Mouse (Mus musculus): ENCODE data around the gene Cbln3. TPM values are rescaled to one million over a fixed set of nuclear protein-coding genes. Genes with fewer than 3 reads are reported as not detected.

Gene Cbln3
- polyA plus RNA-seq, 1 experiment from 2014 or later: 0.18 TPM

GRCm38 (mm10) chr14:55857588-55857987 is 26.6 kb downstream of the Cbln3 start:
- WGBS: 52% methylated on average over 4 of the region's 4 CpGs
- no peak for ATAC-seq
- Histone ChIP-seq H3K27ac (no peak overlapping the region), H3K4me2 (replicated peaks) (peak overlapping the region; percentile 42), H3K9me3 (no peaks in the 10 kb centered on the region), H3K27me3 (replicated peaks) (no peaks in the 10 kb centered on the region), H3K4me3 (replicated peaks) (no peak overlapping the region), H3K9ac (no peak overlapping the region), H3K4me1 (replicated peaks) (peaks cover 51% of the 10 kb centered on the region), H3K36me3 (no peaks in the 10 kb centered on the region)

- peak overlapping the region; percentile 73 for H3K9ac ChIP-seq
- WGBS: 9% methylated on average over 4 of the region's 4 CpGs
- peak overlapping the region; percentile 80 for H3K4me2 ChIP-seq (replicated peaks)
- no peaks in the 10 kb centered on the region for H3K27me3 ChIP-seq (replicated peaks)
- H3K36me3 ChIP-seq: no peaks in the 10 kb centered on the region
- H3K4me3 ChIP-seq (replicated peaks): peak overlapping the region; percentile 65
- ATAC-seq: peak; percentile 50
- H3K4me1 ChIP-seq (replicated peaks): peaks cover 49% of the 10 kb centered on the region
- no peaks in the 10 kb centered on the region for H3K9me3 ChIP-seq
- peak overlapping the region; percentile 97 for H3K27ac ChIP-seq
These were observed 29.1 kb downstream of the Cbln3 start for GRCm38 (mm10) chr14:55855101-55855561.

- Histone ChIP-seq H3K4me2 (replicated peaks) (peak overlapping the region; percentile 80), H3K4me3 (replicated peaks) (peak overlapping the region; percentile 65), H3K9me3 (no peaks in the 10 kb centered on the region), H3K27me3 (replicated peaks) (no peaks in the 10 kb centered on the region), H3K9ac (peak overlapping the region; percentile 73), H3K27ac (peak overlapping the region; percentile 97), H3K36me3 (no peaks in the 10 kb centered on the region), H3K4me1 (replicated peaks) (peaks cover 49% of the 10 kb centered on the region)
- ATAC-seq: peak; percentile 48
- 3% methylated on average over 9 of the region's 9 CpGs for WGBS
These were observed 29.6 kb downstream of the Cbln3 start for GRCm38 (mm10) chr14:55854406-55855100.

GRCm38 (mm10) chr14:55853621-55854285 is 30.4 kb downstream of the Cbln3 start, which contains the start of gene Nynrin:
TSS of gene Nynrin (plus strand) at chr14:55854010.
- no peaks in the 10 kb centered on the region for H3K27me3 ChIP-seq (replicated peaks)
- peaks cover 49% of the 10 kb centered on the region for H3K4me1 ChIP-seq (replicated peaks)
- ATAC-seq: peak; percentile 89

GRCm38 (mm10) chr14:55852646-55853551 is 31.3 kb downstream of the Cbln3 start:
- Histone ChIP-seq H3K27me3 (replicated peaks) (no peaks in the 10 kb centered on the region), H3K36me3 (no peaks in the 10 kb centered on the region), H3K9ac (peak overlapping the region; percentile 73), H3K4me1 (replicated peaks) (peaks cover 44% of the 10 kb centered on the region), H3K27ac (peak overlapping the region; percentile 97), H3K9me3 (no peaks in the 10 kb centered on the region), H3K4me2 (replicated peaks) (peak overlapping the region; percentile 80), H3K4me3 (replicated peaks) (peak overlapping the region; percentile 65)
- ATAC-seq: peak; percentile 60
- 4% methylated on average over 11 of the region's 11 CpGs for WGBS

More at GRCm38 (mm10) chr14:55853621-55854285, 30.4 kb downstream of the Cbln3 start, which contains the start of gene Nynrin:
- WGBS: under 1% methylated on average over 32 of the region's 33 CpGs
- Histone ChIP-seq H3K4me2 (replicated peaks) (peak within 1 kb of the TSS; percentile 80), H3K9ac (peak within 1 kb of the TSS; percentile 73), H3K9me3 (no peaks in the 10 kb centered on the region), H3K27ac (peak within 1 kb of the TSS; percentile 97), H3K36me3 (no peaks in the 10 kb centered on the region), H3K4me3 (replicated peaks) (peak within 1 kb of the TSS; percentile 65)

- Histone ChIP-seq H3K9ac (no peak overlapping the region), H3K36me3 (no peaks in the 10 kb centered on the region), H3K4me3 (replicated peaks) (no peak overlapping the region), H3K4me2 (replicated peaks) (no peak overlapping the region), H3K27ac (no peak overlapping the region), H3K9me3 (no peaks in the 10 kb centered on the region), H3K27me3 (replicated peaks) (no peaks in the 10 kb centered on the region), H3K4me1 (replicated peaks) (peaks cover 27% of the 10 kb centered on the region)
- WGBS: 42% methylated on average over 6 of the region's 6 CpGs
- no peak for ATAC-seq
These were observed 33.3 kb downstream of the Cbln3 start for GRCm38 (mm10) chr14:55850885-55851284.

GRCm38 (mm10) chr14:55845506-55846294 is 38.5 kb downstream of the Cbln3 start:
- no peak overlapping the region for H3K4me2 ChIP-seq (replicated peaks)
- 0 out of 2 replicates have a peak, but pooled peaks cover 2% of the 10 kb centered on the region for H3K4me1 ChIP-seq (replicated peaks)
- no peak overlapping the region for H3K9ac ChIP-seq
- no peaks in the 10 kb centered on the region for H3K27me3 ChIP-seq (replicated peaks)
- H3K4me3 ChIP-seq (replicated peaks): no peak overlapping the region
- ATAC-seq: no peak
- H3K9me3 ChIP-seq: no peaks in the 10 kb centered on the region
- no peaks in the 10 kb centered on the region for H3K36me3 ChIP-seq
- WGBS: 58% methylated on average over 9 of the region's 9 CpGs
- no peak overlapping the region for H3K27ac ChIP-seq

GRCm38 (mm10) chr14:55842794-55843193 is 41.4 kb downstream of the Cbln3 start:
- Histone ChIP-seq H3K27me3 (replicated peaks) (no peaks in the 10 kb centered on the region), H3K4me3 (replicated peaks) (no peak overlapping the region), H3K9me3 (no peaks in the 10 kb centered on the region), H3K36me3 (no peaks in the 10 kb centered on the region), H3K4me2 (replicated peaks) (no peak overlapping the region), H3K9ac (no peak overlapping the region), H3K27ac (no peak overlapping the region), H3K4me1 (replicated peaks) (no peaks in the 10 kb centered on the region)
- ATAC-seq: no peak
- 79% methylated on average over 4 of the region's 4 CpGs for WGBS

GRCm38 (mm10) chr14:55840853-55841366 is 43.3 kb downstream of the Cbln3 start:
- H3K9ac ChIP-seq: no peak overlapping the region
- WGBS: 58% methylated on average over 4 of the region's 4 CpGs
- ATAC-seq: no peak

GRCm38 (mm10) chr14:55838740-55839139 is 45.5 kb downstream of the Cbln3 start:
- no peaks in the 10 kb centered on the region for H3K36me3 ChIP-seq
- ATAC-seq: no peak
- no peak overlapping the region for H3K4me2 ChIP-seq (replicated peaks)
- no peaks in the 10 kb centered on the region for H3K4me1 ChIP-seq (replicated peaks)
- no peak overlapping the region for H3K4me3 ChIP-seq (replicated peaks)
- WGBS: 87% methylated on average over 4 of the region's 4 CpGs
- H3K27me3 ChIP-seq (replicated peaks): no peaks in the 10 kb centered on the region
- H3K9me3 ChIP-seq: no peaks in the 10 kb centered on the region
- H3K27ac ChIP-seq: no peak overlapping the region
- H3K9ac ChIP-seq: no peak overlapping the region

More at GRCm38 (mm10) chr14:55840853-55841366, 43.3 kb downstream of the Cbln3 start:
- Histone ChIP-seq H3K27ac (no peak overlapping the region), H3K4me3 (replicated peaks) (no peak overlapping the region), H3K36me3 (no peaks in the 10 kb centered on the region), H3K4me2 (replicated peaks) (no peak overlapping the region), H3K9me3 (no peaks in the 10 kb centered on the region), H3K27me3 (replicated peaks) (no peaks in the 10 kb centered on the region), H3K4me1 (replicated peaks) (no peaks in the 10 kb centered on the region)

- H3K27ac ChIP-seq: no peak overlapping the region
- ATAC-seq: no peak
- H3K4me1 ChIP-seq (replicated peaks): no peaks in the 10 kb centered on the region
- no peak overlapping the region for H3K9ac ChIP-seq
- no peaks in the 10 kb centered on the region for H3K36me3 ChIP-seq
- H3K4me3 ChIP-seq (replicated peaks): no peak overlapping the region
- 85% methylated on average over 5 of the region's 5 CpGs for WGBS
- no peak overlapping the region for H3K4me2 ChIP-seq (replicated peaks)
- no peaks in the 10 kb centered on the region for H3K27me3 ChIP-seq (replicated peaks)
- H3K9me3 ChIP-seq: no peaks in the 10 kb centered on the region
These were observed 45.9 kb downstream of the Cbln3 start for GRCm38 (mm10) chr14:55838312-55838711.
